Mouse (Mus musculus) hindbrain, embryonic 13.5 days (tissue): Measurements from ENCODE around the gene Dntt. TPM values are rescaled to one million over a fixed set of nuclear protein-coding genes. Genes with fewer than 3 reads are reported as not detected.

ENCODE experiments used
- ATAC-seq: fragments of 200-750 bp; cut with Nextera tagmentation; 2 replicates; pipeline ENCODE4 v1.8.0; 2017; ENCODE audit warnings: moderate TSS enrichment; ENCODE audit not compliant: low FRiP score
- H3K27ac ChIP-seq: fragments of 300-500 bp; sonication (generic); 2 replicates; pipeline ENCODE4 v1.5.1; 2015; ENCODE audit warnings: inconsistent platforms, mild to moderate bottlenecking, moderate library complexity
- H3K27me3 ChIP-seq: fragments of 300-500 bp; sonication (generic); 2 replicates; pipeline ENCODE4 v1.6.1; 2015; ENCODE audit warnings: mild to moderate bottlenecking, inconsistent platforms
- H3K36me3 ChIP-seq: fragments of 300-500 bp; sonication (generic); 2 replicates; pipeline ENCODE4 v1.6.1; 2015; ENCODE audit warnings: mild to moderate bottlenecking, inconsistent platforms
- H3K4me1 ChIP-seq: fragments of 300-500 bp; sonication (generic); replicated peaks from 2 replicates; pipeline ENCODE4 v1.6.1; 2015; ENCODE audit warnings: inconsistent platforms
- H3K4me2 ChIP-seq: fragments of 300-500 bp; sonication (generic); 2 replicates; pipeline ENCODE4 v1.6.1; 2015; ENCODE audit warnings: inconsistent platforms, mild to moderate bottlenecking, moderate library complexity
- H3K4me3 ChIP-seq: fragments of 300-500 bp; sonication (generic); 2 replicates; pipeline ENCODE4 v1.5.1; 2015; ENCODE audit warnings: mild to moderate bottlenecking, inconsistent platforms
- H3K9ac ChIP-seq: fragments of 300-500 bp; sonication (generic); 2 replicates; pipeline ENCODE4 v1.6.1; 2015; ENCODE audit warnings: mild to moderate bottlenecking, inconsistent platforms
- H3K9me3 ChIP-seq: fragments of 300-500 bp; sonication (generic); 2 replicates; pipeline ENCODE4 v1.6.1; 2016; ENCODE audit warnings: inconsistent platforms
- WGBS: fragments of 180-500 bp; shearing (Covaris S2); methylation state at CpG from one replicate; pipeline ENCODE4 v1.1.7; 2015; 5-methylcytosine and 5-hydroxymethylcytosine counted together
- polyA plus RNA-seq: library from polyadenylated mRNA; unstranded; fragments of >200 nt; fragmentation: Nextera tagmentation; extraction: Ambion mirVana; gene quantifications from 2 replicates; pipeline ENCODE4 v1.2.1, GENCODE M21; 2015

The Dntt gene
- polyA plus RNA-seq, 1 experiment from 2014 or later, result not detected

GRCm38 (mm10) chr19:41086289-41086688 lies 57.2 kb downstream of the Dntt start:
- WGBS, result 86% methylated on average over 6 of the region's 6 CpGs
- Histone ChIP-seq H3K4me2 (no peak overlapping the region), H3K4me1 (peaks cover 9% of the 10 kb centered on the region), H3K9me3 (no peaks in the 10 kb centered on the region), H3K27me3 (peaks cover 10% of the 10 kb centered on the region), H3K36me3 (no peaks in the 10 kb centered on the region), H3K4me3 (no peak overlapping the region), H3K9ac (no peak overlapping the region), H3K27ac (no peak overlapping the region)
- ATAC-seq, result 0 out of 2 replicates have a peak, but pooled peaks have one; percentile 19

- peaks cover 5% of the 10 kb centered on the region for H3K4me1 ChIP-seq
- 7% methylated on average over 2 of the region's 2 CpGs for WGBS
Measured at GRCm38 (mm10) chr19:41086700-41087099, 57.6 kb downstream of the Dntt start.

GRCm38 (mm10) chr19:41087901-41088300 lies 58.8 kb downstream of the Dntt start:
- Histone ChIP-seq H3K27ac (no peak overlapping the region), H3K4me3 (no peak overlapping the region), H3K27me3 (peaks cover 10% of the 10 kb centered on the region), H3K36me3 (no peaks in the 10 kb centered on the region), H3K9me3 (no peaks in the 10 kb centered on the region), H3K9ac (no peak overlapping the region), H3K4me2 (no peak overlapping the region), H3K4me1 (no peaks in the 10 kb centered on the region)
- WGBS, result 42% methylated on average over 4 of the region's 4 CpGs
- no peak for ATAC-seq

More at GRCm38 (mm10) chr19:41086700-41087099, 57.6 kb downstream of the Dntt start:
- H3K27me3 ChIP-seq, result peaks cover 10% of the 10 kb centered on the region
- no peak overlapping the region for H3K9ac ChIP-seq
- no peaks in the 10 kb centered on the region for H3K9me3 ChIP-seq
- H3K27ac ChIP-seq, result no peak overlapping the region
- H3K4me2 ChIP-seq, result no peak overlapping the region
- no peak overlapping the region for H3K4me3 ChIP-seq
- no peaks in the 10 kb centered on the region for H3K36me3 ChIP-seq
- peak; percentile 50 for ATAC-seq

DNA sequence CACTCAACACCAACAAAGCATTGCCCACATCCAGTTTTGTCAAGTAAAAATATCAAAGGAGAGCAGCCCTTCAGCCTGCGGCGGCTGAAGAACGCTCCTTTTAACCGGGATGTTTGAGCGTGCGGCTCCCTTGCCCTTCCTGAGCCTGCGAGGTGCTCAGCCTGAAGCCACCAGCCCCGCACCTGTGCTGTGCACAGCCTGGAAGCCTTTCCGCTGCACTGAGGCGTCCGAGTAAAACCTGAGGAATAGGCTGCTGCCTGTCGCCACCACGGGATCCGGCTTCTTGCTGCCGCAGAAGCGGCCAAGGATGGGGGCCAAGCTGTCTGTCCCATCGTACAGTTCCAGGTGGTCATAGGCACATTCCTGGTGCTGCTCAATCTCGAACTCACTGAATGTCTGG lies 59.4 kb downstream of the Dntt start:
- H3K27ac ChIP-seq, result no peak overlapping the region
- no peak for ATAC-seq
- H3K4me3 ChIP-seq, result no peak overlapping the region
- H3K27me3 ChIP-seq, result peaks cover 10% of the 10 kb centered on the region
- H3K9ac ChIP-seq, result no peak overlapping the region
- H3K9me3 ChIP-seq, result no peaks in the 10 kb centered on the region
- no peaks in the 10 kb centered on the region for H3K4me1 ChIP-seq
- WGBS, result 53% methylated on average over 18 of the region's 18 CpGs
- 0 out of 2 replicates have a peak overlapping the region, but pooled peaks have one; percentile 14 for H3K4me2 ChIP-seq
- H3K36me3 ChIP-seq, result no peaks in the 10 kb centered on the region

GRCm38 (mm10) chr19:41089833-41090232 lies 60.8 kb downstream of the Dntt start:
- H3K4me3 ChIP-seq, result no peak overlapping the region
- peaks cover 10% of the 10 kb centered on the region for H3K27me3 ChIP-seq
- H3K4me1 ChIP-seq, result no peaks in the 10 kb centered on the region
- H3K9ac ChIP-seq, result no peak overlapping the region
- no peaks in the 10 kb centered on the region for H3K9me3 ChIP-seq
- H3K4me2 ChIP-seq, result no peak overlapping the region
- no peak overlapping the region for H3K27ac ChIP-seq
- peak; percentile 26; the same call in 1 of the 2 replicates for ATAC-seq
- 11% methylated on average over 5 of the region's 5 CpGs for WGBS
- no peaks in the 10 kb centered on the region for H3K36me3 ChIP-seq

GRCm38 (mm10) chr19:41091901-41092300 lies 62.8 kb downstream of the Dntt start:
- Histone ChIP-seq H3K9ac (no peak overlapping the region), H3K27ac (no peak overlapping the region), H3K4me3 (no peak overlapping the region), H3K9me3 (no peaks in the 10 kb centered on the region), H3K4me2 (no peak overlapping the region), H3K27me3 (peaks cover 12% of the 10 kb centered on the region), H3K4me1 (no peaks in the 10 kb centered on the region), H3K36me3 (no peaks in the 10 kb centered on the region)
- ATAC-seq, result no peak
- WGBS, result 80% methylated on average over 2 of the region's 2 CpGs

- Histone ChIP-seq H3K9me3 (no peaks in the 10 kb centered on the region), H3K4me3 (no peak overlapping the region), H3K27me3 (peaks cover 12% of the 10 kb centered on the region; the same call in 1 of the 2 replicates), H3K9ac (no peak overlapping the region), H3K36me3 (no peaks in the 10 kb centered on the region), H3K4me1 (peaks cover 11% of the 10 kb centered on the region; the same call in 1 of the 2 replicates), H3K27ac (no peak overlapping the region), H3K4me2 (no peak overlapping the region)
- 55% methylated on average over 4 of the region's 4 CpGs for WGBS
- ATAC-seq, result no peak
Measured at GRCm38 (mm10) chr19:41097038-41097437, 68.0 kb downstream of the Dntt start.

DNA sequence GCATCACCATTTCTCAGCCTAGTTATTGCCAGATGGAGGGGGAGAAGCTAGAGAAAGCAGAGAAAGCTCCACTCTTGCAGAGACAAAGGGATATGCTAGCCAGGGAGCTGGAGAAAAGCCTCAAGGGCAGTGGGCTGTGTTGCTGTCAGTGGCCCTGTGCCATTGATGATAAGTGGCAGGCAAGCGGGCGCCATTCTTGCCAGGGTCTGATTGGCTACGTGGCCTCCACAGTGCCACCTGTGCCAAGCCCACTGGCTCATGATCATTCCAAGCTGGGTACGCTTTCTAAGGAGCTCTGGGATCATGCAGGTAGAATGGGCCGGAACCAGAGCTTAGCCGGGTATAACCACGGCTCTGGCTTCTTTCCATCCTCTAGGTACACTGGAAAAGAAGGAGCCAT lies 71.8 kb downstream of the Dntt start:
- WGBS, result 95% methylated on average over 7 of the region's 7 CpGs
- H3K27me3 ChIP-seq, result peaks cover 15% of the 10 kb centered on the region
- H3K27ac ChIP-seq, result 0 out of 2 replicates have a peak overlapping the region, but pooled peaks have one; percentile 20
- H3K9me3 ChIP-seq, result no peaks in the 10 kb centered on the region
- H3K4me2 ChIP-seq, result no peak overlapping the region
- H3K4me3 ChIP-seq, result no peak overlapping the region
- no peak overlapping the region for H3K9ac ChIP-seq
- H3K4me1 ChIP-seq, result peaks cover 11% of the 10 kb centered on the region; the same call in 1 of the 2 replicates
- ATAC-seq, result peak; percentile 71
- H3K36me3 ChIP-seq, result no peaks in the 10 kb centered on the region

DNA sequence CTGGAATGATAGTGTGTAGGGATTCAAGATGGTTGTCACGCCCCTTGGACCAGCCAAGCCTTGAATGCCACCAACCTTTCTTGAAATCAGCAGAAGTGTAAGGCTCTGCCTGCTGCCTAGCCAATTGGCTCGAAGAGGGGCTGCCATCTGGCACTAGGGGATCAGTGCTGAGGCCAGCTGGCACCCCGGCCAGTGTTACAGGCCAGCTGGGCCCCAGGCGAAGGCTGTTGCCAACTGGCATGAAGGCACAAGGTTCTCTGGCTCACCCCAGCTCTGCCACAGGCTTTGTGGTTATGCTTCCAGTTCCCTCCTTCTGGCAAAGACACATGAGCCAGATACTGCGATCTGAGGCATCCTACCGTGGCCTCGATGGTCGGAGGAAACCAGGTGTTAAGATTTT lies 72.3 kb downstream of the Dntt start:
- no peak overlapping the region for H3K4me3 ChIP-seq
- H3K4me2 ChIP-seq, result no peak overlapping the region
- WGBS, result 75% methylated on average over 8 of the region's 8 CpGs
- H3K27me3 ChIP-seq, result peaks cover 17% of the 10 kb centered on the region
- H3K9ac ChIP-seq, result no peak overlapping the region
- 0 out of 2 replicates have a peak overlapping the region, but pooled peaks have one; percentile 20 for H3K27ac ChIP-seq
- H3K4me1 ChIP-seq, result peaks cover 11% of the 10 kb centered on the region; the same call in 1 of the 2 replicates
- H3K36me3 ChIP-seq, result no peaks in the 10 kb centered on the region
- H3K9me3 ChIP-seq, result no peaks in the 10 kb centered on the region
- peak; percentile 77 for ATAC-seq

- H3K4me2 ChIP-seq, result no peak overlapping the region
- no peak for ATAC-seq
- no peak overlapping the region for H3K9ac ChIP-seq
- H3K9me3 ChIP-seq, result no peaks in the 10 kb centered on the region
- no peak overlapping the region for H3K4me3 ChIP-seq
- 41% methylated on average over 8 of the region's 8 CpGs for WGBS
- no peak overlapping the region for H3K27ac ChIP-seq
- H3K27me3 ChIP-seq, result peaks cover 12% of the 10 kb centered on the region
- no peaks in the 10 kb centered on the region for H3K36me3 ChIP-seq
- H3K4me1 ChIP-seq, result peaks cover 14% of the 10 kb centered on the region
Measured at GRCm38 (mm10) chr19:41104922-41105321, 75.8 kb downstream of the Dntt start.

DNA sequence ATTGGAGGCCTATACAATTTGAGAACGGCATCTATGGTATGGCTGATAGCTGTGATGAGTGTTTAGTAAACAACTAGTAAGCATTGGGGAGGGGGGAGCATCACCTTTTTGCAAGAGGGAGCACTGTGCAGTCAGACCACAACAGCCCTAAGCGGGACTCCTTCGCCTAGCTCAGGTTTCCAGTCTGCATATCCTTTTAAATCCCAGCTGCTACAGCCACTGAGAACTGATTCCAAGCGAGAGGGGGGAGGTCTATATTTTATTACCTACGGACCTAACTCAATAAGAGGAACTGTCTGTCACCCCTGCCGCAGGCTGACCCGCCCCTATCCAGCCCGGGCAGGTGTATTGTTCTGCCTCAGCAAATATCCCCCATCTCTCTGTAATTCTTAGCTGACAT lies 78.5 kb downstream of the Dntt start:
- Histone ChIP-seq H3K9me3 (no peaks in the 10 kb centered on the region), H3K36me3 (no peaks in the 10 kb centered on the region), H3K27ac (no peak overlapping the region), H3K9ac (no peak overlapping the region), H3K4me3 (no peak overlapping the region), H3K27me3 (peaks cover 15% of the 10 kb centered on the region), H3K4me2 (no peak overlapping the region), H3K4me1 (peaks cover 27% of the 10 kb centered on the region)
- 73% methylated on average over 8 of the region's 8 CpGs for WGBS
- ATAC-seq, result no peak

GRCm38 (mm10) chr19:41108666-41109065 lies 79.6 kb downstream of the Dntt start:
- Histone ChIP-seq H3K36me3 (no peaks in the 10 kb centered on the region), H3K9me3 (no peaks in the 10 kb centered on the region), H3K4me3 (no peak overlapping the region), H3K4me2 (no peak overlapping the region), H3K27me3 (peaks cover 15% of the 10 kb centered on the region), H3K27ac (no peak overlapping the region), H3K4me1 (peaks cover 37% of the 10 kb centered on the region), H3K9ac (no peak overlapping the region)
- no peak for ATAC-seq
- 76% methylated on average over 7 of the region's 7 CpGs for WGBS
